Mouse (Mus musculus) layer of hippocampus, postnatal 10 days (tissue): ENCODE measurements around the gene Ccr10. TPM values are rescaled to one million over a fixed set of nuclear protein-coding genes. Genes with fewer than 3 reads are reported as not detected.

Source experiments
- DNase-seq, 2 experiments: peaks; one replicate each; pipeline ENCODE4 v3.0.0; 2021; ENCODE audit warnings: low spot score in 2 of 2
- total RNA-seq, 2 experiments: library from RNA; stranded (reverse); gene quantifications; 2 replicates each; pipeline ENCODE4 v1.2.3; 2021

The Ccr10 gene
- total RNA-seq, 2 experiments from 2014 or later = not detected

- peak; percentile 55 to 67 for DNase-seq
Observed at GRCm38 (mm10) chr11:101189495-101190180, 14.4 kb upstream of the Ccr10 start.

- no peak for DNase-seq
Observed at GRCm38 (mm10) chr11:101188166-101188805, 13.0 kb upstream of the Ccr10 start.

DNA sequence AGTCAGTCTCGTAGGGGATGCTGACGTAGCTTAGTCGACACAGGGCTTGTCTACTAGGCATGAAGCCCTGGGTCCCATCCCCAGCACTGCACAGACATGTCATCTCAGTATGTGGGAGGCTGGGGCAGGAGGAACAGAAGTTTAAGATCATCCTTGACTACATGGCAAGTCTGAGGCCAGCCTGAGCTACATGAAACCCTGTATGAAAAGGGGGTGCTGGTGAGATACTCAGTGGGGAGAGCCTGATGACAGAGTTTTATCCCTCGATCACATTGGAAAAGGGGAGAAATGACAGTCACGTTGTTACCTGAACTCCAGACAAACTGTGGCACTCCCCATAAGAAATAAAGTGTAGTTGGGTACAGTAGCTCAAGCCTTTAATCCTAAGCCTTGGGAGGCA is 12.3 kb upstream of the Ccr10 start:
- no peak for DNase-seq

- no peak for DNase-seq
Observed at GRCm38 (mm10) chr11:101186526-101187247, 11.4 kb upstream of the Ccr10 start.

DNA sequence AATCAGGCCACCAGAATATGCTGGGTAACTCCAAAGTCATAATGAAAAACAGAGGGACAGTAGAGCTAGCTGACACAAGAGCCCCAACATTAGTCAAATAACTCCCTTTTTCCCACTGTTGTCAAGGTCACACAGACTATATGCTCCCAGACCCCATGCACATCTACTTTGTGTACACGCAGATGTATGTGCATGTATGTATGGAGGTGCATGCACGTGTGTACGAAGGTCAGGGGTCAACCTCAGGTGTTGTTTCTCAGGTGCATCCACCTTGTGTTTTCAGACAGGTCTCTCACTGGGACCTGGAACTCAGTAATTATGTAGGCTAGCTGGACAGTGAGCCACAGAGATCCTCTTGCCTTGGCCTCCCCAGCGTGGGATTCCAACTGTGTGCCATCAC is 10.2 kb upstream of the Ccr10 start:
- no peak for DNase-seq

DNA sequence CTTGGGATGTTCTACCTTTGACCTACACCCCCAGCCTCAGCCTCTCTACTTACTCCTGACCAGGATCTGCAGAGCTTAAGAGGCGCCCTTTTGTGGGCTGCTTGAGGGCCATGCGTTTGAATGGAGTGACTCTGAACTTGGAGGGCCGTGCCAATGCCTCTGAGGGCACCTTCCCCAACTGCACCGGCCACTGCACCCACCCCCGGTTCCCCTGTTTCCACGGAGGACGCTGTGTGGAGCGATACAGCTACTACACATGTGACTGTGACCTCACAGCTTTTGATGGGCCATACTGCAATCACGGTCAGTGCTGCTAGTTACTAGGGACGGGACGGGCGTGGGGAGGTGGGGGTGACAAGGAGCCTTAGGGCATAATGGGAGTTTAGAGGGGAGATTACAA is 9.7 kb upstream of the Ccr10 start:
- DNase-seq = no peak

- DNase-seq = no peak
Observed at GRCm38 (mm10) chr11:101182771-101183517, 7.7 kb upstream of the Ccr10 start.

DNA sequence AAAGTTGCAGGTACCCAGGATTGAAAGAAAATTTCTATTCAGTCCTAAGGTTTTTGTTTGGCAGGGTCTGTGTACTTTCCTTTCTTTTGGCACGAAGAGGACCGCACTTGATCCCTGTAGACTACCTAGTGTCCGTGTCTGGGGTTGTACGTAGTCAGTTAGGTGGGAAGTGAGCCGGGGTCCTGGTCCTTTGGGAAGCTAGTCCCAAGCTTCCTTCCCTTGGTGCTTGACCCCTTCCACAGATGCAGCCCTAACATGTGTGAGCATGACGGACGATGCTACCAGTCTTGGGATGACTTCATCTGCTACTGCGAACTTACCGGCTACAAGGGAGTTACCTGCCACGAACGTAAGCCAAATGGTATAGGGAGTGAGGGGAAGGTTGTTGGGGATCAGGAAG is 6.7 kb upstream of the Ccr10 start:
- no peak for DNase-seq

GRCm38 (mm10) chr11:101180846-101181740 is 5.8 kb upstream of the Ccr10 start:
- peak; percentile 78 to 86 for DNase-seq

GRCm38 (mm10) chr11:101180261-101180660 is 5.0 kb upstream of the Ccr10 start:
- no peak for DNase-seq

DNA sequence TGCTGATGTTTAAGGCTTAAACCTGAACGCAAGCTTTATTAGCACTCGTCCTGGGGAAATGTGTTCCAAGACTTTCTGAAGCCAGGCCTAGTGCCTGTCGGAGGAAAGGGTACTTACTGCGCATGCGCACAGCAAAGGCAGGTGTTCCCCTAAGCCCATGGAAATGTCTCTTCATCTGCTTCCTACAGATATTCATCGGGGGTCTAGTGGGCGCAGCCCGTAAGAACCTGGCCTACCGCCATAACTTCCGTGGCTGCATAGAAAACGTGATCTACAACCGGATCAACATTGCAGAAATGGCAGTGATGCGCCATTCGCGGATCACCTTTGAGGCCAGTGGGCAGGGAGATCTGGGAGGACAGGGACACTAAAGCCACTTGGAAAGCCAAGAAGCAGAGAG is 4.1 kb upstream of the Ccr10 start:
- no peak for DNase-seq

GRCm38 (mm10) chr11:101178061-101179058 is 3.1 kb upstream of the Ccr10 start:
- DNase-seq = no peak

GRCm38 (mm10) chr11:101176933-101177773 is 1.9 kb upstream of the Ccr10 start:
- DNase-seq = peak; percentile 75 to 77

DNA sequence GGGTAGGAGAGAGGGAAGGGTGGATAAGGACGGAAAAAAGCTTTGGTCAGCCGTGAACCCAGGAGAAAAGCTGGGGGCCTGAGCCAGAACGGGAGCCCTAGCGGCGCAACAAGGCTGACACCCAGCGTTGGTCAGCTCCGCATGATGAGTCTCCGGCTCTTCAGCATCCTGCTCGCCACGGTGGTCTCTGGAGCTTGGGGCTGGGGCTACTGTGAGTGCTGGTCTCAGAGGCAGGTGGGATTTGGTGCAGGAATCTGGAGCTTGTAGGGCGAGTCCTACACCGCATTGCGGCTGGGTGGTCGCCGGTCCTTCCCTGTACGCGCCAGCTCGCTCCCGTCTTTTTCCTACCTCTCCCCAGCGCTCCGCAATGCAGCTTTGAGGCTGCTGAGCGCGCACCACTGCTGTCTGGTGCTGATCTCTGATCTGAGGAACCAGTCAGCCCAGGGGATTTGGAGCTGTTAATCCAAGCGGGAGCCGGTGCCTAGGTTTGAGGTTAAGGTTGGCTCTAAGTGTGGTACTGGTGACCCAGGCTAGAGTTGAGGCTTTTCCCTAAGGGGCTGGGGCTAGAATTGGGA is 961 bp upstream of the Ccr10 start:
- peak; percentile 43 to 58 for DNase-seq

DNA sequence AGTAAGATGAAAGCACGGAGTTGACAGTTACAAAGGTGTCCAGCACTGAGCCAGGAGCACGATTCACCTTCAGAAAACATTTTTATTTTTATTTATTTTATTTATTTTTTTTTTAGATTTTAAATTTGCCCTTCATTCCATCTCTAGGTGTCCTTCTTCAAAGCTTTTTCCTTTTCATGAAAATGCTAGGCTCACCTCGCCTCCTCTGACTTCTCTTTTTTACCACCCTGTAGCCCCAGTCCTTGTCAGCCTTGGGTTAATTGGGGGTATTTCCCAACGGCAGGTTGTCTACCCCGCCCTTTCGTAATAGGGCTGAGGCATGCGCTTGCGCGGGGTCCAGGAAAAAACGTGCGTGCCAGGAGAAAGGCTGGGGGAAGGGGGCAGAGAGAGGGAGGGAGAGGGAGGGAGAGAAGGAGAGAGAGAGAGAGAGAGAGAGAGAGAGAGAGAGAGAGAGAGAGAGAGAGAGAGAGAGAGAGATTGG is 433 bp upstream of the Ccr10 start:
- peak in 1 of 2 experiments; percentile 50 for DNase-seq

- no peak for DNase-seq
Observed at GRCm38 (mm10) chr11:101174389-101174745, 876 bp downstream of the Ccr10 start.

GRCm38 (mm10) chr11:101173631-101174388 is 1.4 kb downstream of the Ccr10 start:
- peak; percentile 65 to 79 for DNase-seq
